Mouse (Mus musculus): Measurements from ENCODE around the gene Stk17b. TPM values are rescaled to one million over a fixed set of nuclear protein-coding genes. Genes with fewer than 3 reads are reported as not detected.
"Not testable (repeated sequence)": the region's sequence is repeated elsewhere in the genome, so short reads cannot be mapped to it uniquely, and the experiment has no call there.

Stk17b gene
- total and polyA plus RNA-seq, 2 experiments from 2014 or later: 4.1 to 7.8 TPM

DNA sequence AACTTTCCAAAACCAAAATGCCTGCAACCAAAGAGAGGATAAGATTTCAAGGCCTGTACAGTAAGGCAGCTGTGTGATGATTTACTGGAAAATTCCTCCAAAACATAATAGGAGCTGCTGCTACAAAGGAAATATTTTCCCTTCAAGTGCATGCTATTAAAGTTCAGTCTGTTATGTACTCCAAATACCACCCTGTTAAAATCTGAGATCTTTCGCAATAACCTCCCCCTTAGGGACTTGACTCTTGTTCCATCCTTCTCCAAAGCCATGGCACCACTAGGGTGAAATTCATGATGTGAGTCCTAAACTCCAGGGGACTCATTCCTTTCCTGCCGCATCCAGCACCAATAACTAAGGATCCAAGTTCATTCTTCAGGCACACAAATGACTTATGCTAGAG is 58.1 kb downstream of the Stk17b start:
- Histone ChIP-seq H3K4me3 (ENCODE audit: low read depth, low read length) (no peak overlapping the region), H3K4me1 (ENCODE audit: insufficient read depth) (no peaks in the 10 kb centered on the region), H3K27me3 (ENCODE audit: insufficient read depth, low read length) (no peaks in the 10 kb centered on the region), H3K9ac (no peak overlapping the region), H3K9me3 (ENCODE audit: low read length) (no peaks in the 10 kb centered on the region), H3K27ac (ENCODE audit: low read depth, low read length) (no peak overlapping the region), H3K36me3 (ENCODE audit: insufficient read depth) (no peaks in the 10 kb centered on the region), H3K4me2 (ENCODE audit: low read depth) (no peak overlapping the region)
- ATAC-seq (no peak), DNase-seq (no peak)
- no peak for TF ChIP-seq CTCF (IDR thresholded peaks at IDR 0.05; ENCODE audit: low read depth)
- WGBS: 98% methylated on average over 2 of the region's 2 CpGs

DNA sequence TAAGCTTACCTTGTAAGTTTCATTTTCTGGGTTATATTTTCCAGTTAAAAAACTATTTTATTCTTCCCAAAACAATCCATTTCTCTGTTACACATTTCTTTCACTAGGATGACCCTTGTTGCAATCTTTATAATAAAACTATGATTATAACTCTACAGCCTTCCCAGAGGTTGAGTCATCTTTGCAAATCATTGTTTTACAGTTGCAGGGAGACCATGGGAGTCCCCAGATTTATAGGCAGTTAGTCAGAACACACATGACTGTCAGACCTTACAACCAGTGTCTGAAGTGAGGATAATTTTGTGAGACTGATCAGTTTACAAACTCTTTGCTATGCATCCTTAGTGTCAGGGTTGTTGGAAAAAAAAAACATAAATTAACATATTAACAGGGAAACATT is 63.7 kb downstream of the Stk17b start:
- H3K4me1 ChIP-seq (ENCODE audit: insufficient read depth): no peaks in the 10 kb centered on the region
- ATAC-seq (no peak), DNase-seq (no peak)
- TF ChIP-seq CTCF (IDR thresholded peaks at IDR 0.05; ENCODE audit: low read depth): no peak
- no peak overlapping the region for H3K4me2 ChIP-seq (ENCODE audit: low read depth)
- H3K4me3 ChIP-seq (ENCODE audit: low read depth, low read length): no peak overlapping the region
- H3K27me3 ChIP-seq (ENCODE audit: insufficient read depth, low read length): no peaks in the 10 kb centered on the region
- H3K9me3 ChIP-seq (ENCODE audit: low read length): no peaks in the 10 kb centered on the region
- H3K36me3 ChIP-seq (ENCODE audit: insufficient read depth): no peaks in the 10 kb centered on the region
- no peak overlapping the region for H3K9ac ChIP-seq
- H3K27ac ChIP-seq (ENCODE audit: low read depth, low read length): no peak overlapping the region

DNA sequence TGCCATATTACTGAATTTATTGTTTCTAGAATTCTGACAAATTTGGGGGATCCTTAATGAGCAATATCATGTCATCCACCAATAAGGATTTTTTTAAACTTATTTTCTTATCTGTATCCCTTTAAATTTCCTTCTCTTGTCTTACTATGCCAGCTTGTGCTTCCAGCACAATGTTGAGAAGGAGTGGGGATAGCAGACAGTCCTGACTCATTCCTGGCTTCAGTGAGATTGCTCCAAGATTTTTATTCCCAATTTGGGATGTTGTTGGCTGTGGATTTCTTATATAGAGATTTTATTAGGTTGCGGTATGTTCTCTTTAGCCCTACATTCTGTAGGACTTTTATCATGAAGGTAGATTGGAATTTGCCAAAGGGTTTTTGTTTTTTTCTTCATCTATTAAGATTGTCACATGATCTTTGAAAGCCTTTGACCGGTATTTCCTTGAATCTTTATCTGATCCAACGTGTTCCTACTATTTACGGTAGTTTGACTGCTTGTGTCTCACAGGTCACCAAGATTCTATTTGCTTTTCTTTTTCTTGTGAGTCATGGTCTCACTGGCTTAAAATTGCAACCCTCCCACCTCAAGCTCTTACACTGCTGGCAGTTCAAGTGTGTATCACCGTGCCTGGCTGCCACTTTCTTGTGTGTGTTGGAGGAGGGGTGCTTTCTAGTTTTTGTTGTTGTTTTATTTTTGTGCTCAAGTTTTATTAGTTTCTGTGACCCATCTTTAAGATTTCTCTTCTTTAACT is 64.2 kb downstream of the Stk17b start:
- Histone ChIP-seq H3K36me3 (ENCODE audit: insufficient read depth) (no peaks in the 10 kb centered on the region), H3K4me2 (ENCODE audit: low read depth) (no peak overlapping the region), H3K9me3 (ENCODE audit: low read length) (no peaks in the 10 kb centered on the region), H3K4me1 (ENCODE audit: insufficient read depth) (no peaks in the 10 kb centered on the region), H3K4me3 (ENCODE audit: low read depth, low read length) (no peak overlapping the region), H3K9ac (no peak overlapping the region), H3K27me3 (ENCODE audit: insufficient read depth, low read length) (no peaks in the 10 kb centered on the region), H3K27ac (ENCODE audit: low read depth, low read length) (no peak overlapping the region)
- DNase-seq (no peak), ATAC-seq (no peak)
- no peak for TF ChIP-seq CTCF (IDR thresholded peaks at IDR 0.05; ENCODE audit: low read depth)
- 87% methylated on average over 5 of the region's 5 CpGs for WGBS

DNA sequence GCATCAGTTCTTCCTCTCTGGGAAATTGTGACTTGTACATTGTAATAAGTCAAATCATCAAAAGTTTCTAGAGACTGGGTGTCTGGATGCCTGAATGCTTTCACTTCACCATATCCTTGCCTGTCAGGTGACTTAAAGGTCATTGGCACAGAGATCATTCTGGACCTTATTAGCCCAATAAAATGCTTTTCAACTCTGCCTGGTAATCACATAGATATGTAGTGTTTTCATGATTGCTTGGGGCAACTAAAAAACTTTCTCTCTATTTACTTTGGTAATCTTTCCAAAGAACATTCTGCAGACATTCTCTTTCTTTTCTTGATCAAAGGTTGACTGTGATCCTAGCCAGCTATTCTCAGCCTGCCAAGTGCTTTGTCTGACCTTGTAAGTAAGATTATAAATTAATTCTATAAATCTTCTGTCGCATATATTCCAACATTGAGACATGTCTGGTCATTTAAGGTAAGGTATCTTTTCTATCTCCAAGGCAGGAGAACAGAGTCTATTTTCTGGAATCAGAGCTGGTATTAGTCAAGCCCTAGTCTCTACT is 69.0 kb downstream of the Stk17b start:
- Histone ChIP-seq H3K4me3 (ENCODE audit: low read depth, low read length) (no peak overlapping the region), H3K9me3 (ENCODE audit: low read length) (no peaks in the 10 kb centered on the region), H3K4me2 (ENCODE audit: low read depth) (no peak overlapping the region), H3K36me3 (ENCODE audit: insufficient read depth) (no peaks in the 10 kb centered on the region), H3K9ac (no peak overlapping the region), H3K27ac (ENCODE audit: low read depth, low read length) (no peak overlapping the region), H3K4me1 (ENCODE audit: insufficient read depth) (no peaks in the 10 kb centered on the region), H3K27me3 (ENCODE audit: insufficient read depth, low read length) (no peaks in the 10 kb centered on the region)
- ATAC-seq (no peak), DNase-seq (no peak)
- WGBS: 89% methylated on average over 1 of the region's 1 CpGs
- no peak for TF ChIP-seq CTCF (IDR thresholded peaks at IDR 0.05; ENCODE audit: low read depth)

DNA sequence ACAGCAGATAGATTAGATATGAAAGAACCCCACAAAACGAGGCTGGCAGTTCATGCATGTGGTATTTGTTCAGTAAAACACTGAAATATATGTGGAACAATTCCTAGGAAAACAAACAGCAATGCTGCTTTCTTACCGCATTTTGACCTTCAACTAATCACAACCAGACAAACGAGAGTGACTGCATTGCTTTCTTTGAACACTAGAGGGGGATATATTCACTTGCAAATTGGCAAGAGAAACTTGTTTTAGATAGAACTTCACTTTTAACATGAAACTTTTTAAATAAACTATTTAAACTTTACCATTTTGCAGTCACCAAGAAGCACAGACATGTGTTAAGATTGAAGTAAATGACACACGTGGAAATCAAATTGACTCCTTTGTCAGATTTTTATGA is 69.6 kb downstream of the Stk17b start:
- Histone ChIP-seq H3K36me3 (ENCODE audit: insufficient read depth) (no peaks in the 10 kb centered on the region), H3K9me3 (ENCODE audit: low read length) (no peaks in the 10 kb centered on the region), H3K4me3 (ENCODE audit: low read depth, low read length) (no peak overlapping the region), H3K4me1 (ENCODE audit: insufficient read depth) (no peaks in the 10 kb centered on the region), H3K9ac (no peak overlapping the region), H3K27me3 (ENCODE audit: insufficient read depth, low read length) (no peaks in the 10 kb centered on the region), H3K4me2 (ENCODE audit: low read depth) (no peak overlapping the region), H3K27ac (ENCODE audit: low read depth, low read length) (no peak overlapping the region)
- WGBS: 2% methylated on average over 4 of the region's 4 CpGs
- peak; percentile 78 for DNase-seq
- ATAC-seq: no peak
- peak; percentile 84 for TF ChIP-seq CTCF (IDR thresholded peaks at IDR 0.05; ENCODE audit: low read depth)

DNA sequence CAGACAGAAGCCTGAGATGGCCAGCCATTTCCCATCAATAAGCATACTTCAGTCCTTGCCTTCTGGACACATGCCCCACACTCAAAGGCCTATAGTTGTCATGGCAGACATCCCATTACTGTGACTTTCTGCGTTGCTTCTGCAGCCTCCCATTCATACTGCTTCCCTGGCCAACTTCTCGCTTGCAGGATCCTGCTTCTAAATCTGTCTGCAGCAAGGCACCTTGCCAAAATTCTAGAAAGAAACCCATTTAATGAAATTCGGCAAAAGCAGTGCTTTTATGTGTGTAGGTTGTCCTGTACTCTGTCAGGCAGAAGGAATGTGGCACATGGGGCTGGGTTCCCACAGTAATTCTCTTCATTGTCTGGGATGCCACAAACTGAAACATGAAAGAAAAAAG is 71.6 kb downstream of the Stk17b start:
- peak; percentile 73 for ATAC-seq
- H3K27me3 ChIP-seq (ENCODE audit: insufficient read depth, low read length); H3K9me3 ChIP-seq (ENCODE audit: low read length); H3K4me1 ChIP-seq (ENCODE audit: insufficient read depth); H3K9ac ChIP-seq; H3K4me3 ChIP-seq (ENCODE audit: low read depth, low read length); H3K36me3 ChIP-seq (ENCODE audit: insufficient read depth); DNase-seq; H3K27ac ChIP-seq (ENCODE audit: low read depth, low read length); H3K4me2 ChIP-seq (ENCODE audit: low read depth): not testable (repeated sequence)
- WGBS: 15% methylated on average over 2 of the region's 3 CpGs

DNA sequence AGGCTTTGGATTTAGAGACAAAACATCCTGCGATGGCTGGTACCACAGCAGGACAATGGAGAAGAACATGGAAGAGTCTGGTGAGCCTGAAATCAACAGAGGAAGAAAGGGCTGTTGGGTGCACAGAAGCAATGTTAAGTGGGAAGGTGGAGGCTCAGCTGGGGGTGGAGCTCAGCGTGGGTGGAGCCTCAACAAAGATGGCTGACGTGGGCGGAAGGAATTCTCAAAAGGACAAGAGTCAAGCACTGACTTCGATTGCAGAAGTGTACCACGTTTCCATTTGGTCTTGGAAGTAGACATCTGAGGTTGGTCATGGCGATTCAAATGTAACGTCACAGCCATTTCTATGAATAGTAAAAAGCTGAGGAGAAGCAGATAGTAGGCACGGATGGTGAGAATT is 74.0 kb downstream of the Stk17b start:
- no peaks in the 10 kb centered on the region for H3K36me3 ChIP-seq (ENCODE audit: insufficient read depth)
- DNase-seq: no peak
- H3K9me3 ChIP-seq (ENCODE audit: low read length): no peaks in the 10 kb centered on the region
- no peak for ATAC-seq
- H3K27me3 ChIP-seq (ENCODE audit: insufficient read depth, low read length): no peaks in the 10 kb centered on the region
- 91% methylated on average over 9 of the region's 9 CpGs for WGBS
- no peaks in the 10 kb centered on the region for H3K4me1 ChIP-seq (ENCODE audit: insufficient read depth)
- TF ChIP-seq CTCF (IDR thresholded peaks at IDR 0.05; ENCODE audit: low read depth): no peak
- no peak overlapping the region for H3K4me3 ChIP-seq (ENCODE audit: low read depth, low read length)
- H3K27ac ChIP-seq (ENCODE audit: low read depth, low read length): no peak overlapping the region
- H3K9ac ChIP-seq: no peak overlapping the region
- H3K4me2 ChIP-seq (ENCODE audit: low read depth): no peak overlapping the region

DNA sequence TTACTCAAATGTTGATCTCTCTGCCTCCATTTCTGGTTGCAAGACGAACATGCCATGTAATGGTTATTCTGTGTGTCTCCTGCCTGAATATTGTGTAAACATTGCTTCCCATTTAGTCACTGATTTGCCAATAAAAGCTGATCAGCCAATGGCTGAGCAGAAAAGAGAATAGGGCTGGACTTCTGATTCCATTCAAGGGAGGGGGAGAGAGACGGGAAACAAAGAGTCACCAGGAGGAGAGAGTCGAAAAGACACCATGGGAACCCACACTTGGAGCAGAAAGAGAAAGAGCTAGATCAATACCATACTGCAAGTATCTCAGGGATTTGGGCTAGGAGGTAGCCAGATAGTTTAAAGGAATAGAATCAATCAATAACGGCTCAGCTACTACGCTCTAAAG is 75.4 kb downstream of the Stk17b start:
- DNase-seq: not testable (repeated sequence)

More for the DNA sequence above, 75.4 kb downstream of the Stk17b start:
- H3K36me3 ChIP-seq (ENCODE audit: insufficient read depth); H3K27ac ChIP-seq (ENCODE audit: low read depth, low read length); H3K4me3 ChIP-seq (ENCODE audit: low read depth, low read length); H3K9me3 ChIP-seq (ENCODE audit: low read length); ATAC-seq; H3K4me2 ChIP-seq (ENCODE audit: low read depth); H3K4me1 ChIP-seq (ENCODE audit: insufficient read depth); H3K27me3 ChIP-seq (ENCODE audit: insufficient read depth, low read length); H3K9ac ChIP-seq: not testable (repeated sequence)
- WGBS: 58% methylated on average over 5 of the region's 5 CpGs

Data from forebrain, postnatal 0 days (tissue).